Comparison of ENCODE assay signal across 19 mouse cellular contexts in the genomic region with DNA sequence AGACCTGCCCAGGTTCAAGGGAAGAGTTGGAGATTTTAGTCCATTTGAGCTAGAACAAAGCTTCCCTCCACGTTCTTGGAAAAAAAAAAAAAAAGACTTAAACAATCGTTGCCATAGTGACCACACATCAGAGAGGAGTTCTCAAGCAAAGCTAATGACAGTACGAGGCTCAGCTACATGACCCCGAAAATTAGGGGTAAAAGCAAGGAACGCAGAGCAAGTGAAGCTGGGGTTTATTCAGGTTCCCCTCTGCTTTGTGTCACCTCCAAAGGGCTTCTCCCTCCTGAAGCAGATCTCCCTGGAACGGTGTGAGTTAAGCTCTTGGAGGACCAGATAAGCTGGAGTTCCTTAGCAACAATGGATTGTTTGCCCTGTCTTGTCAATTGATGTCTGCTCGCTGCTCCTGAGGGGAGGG. TPM values are rescaled to one million over a fixed set of nuclear protein-coding genes. Genes with fewer than 3 reads are reported as not detected.
DNase-seq lines count a peak whose midpoint lies in the region; ATAC-seq and TF ChIP-seq lines count a peak whose summit lies in the region.
"Had no signal": no experiment of that assay in that cellular context is flagged by ENCODE, and none has a peak within 500 bp of the region (broad histone marks: within the 10 kb centered on the region; RNA-seq: fewer than 3 reads in every experiment).

No protein-coding gene starts in this region.

- WGBS in forebrain, embryonic 12.5 days, result 9% methylated on average over 7 of the region's 7 CpGs
- WGBS in forebrain, embryonic 15.5 days, result 6% methylated on average over 7 of the region's 7 CpGs
- WGBS in midbrain, embryonic 12.5 days, result 7% methylated on average over 7 of the region's 7 CpGs

- DNase-seq in ES-E14 (ENCODE audit: low read depth, low spot score), result no peak
- DNase-seq in embryo, embryonic 9.5 days (ENCODE audit: extremely low spot score), result peak; percentile 46
- no peak for DNase-seq in cerebellum, adult 11-12 months
- DNase-seq in cerebellum, postnatal 4 days (ENCODE audit: low spot score in 2 of 2), result no peak
- DNase-seq in cerebellum, adult 9-10 months, result no peak
- DNase-seq: cerebellum, adult 9-11 months; gastrocnemius, postnatal 25 days; heart, postnatal 4 days; kidney, adult 2 months; kidney, postnatal 25 days; liver had no signal

- peaks cover 3% of the 10 kb centered on the region; the same call in 1 of the 2 replicates for H3K27me3 ChIP-seq in forebrain, embryonic 12.5 days
- no peaks in the 10 kb centered on the region for H3K27me3 ChIP-seq in forebrain, embryonic 15.5 days
- H3K27me3 ChIP-seq in midbrain, embryonic 12.5 days, result peaks cover 8% of the 10 kb centered on the region; the same call in 1 of the 2 replicates
- H3K27me3 ChIP-seq: embryonic facial prominence, embryonic 15.5 days; heart, embryonic 12.5 days; lung, embryonic 15.5 days had no signal

- H3K9ac ChIP-seq in forebrain, embryonic 12.5 days, result no peak overlapping the region
- no peak overlapping the region for H3K9ac ChIP-seq in forebrain, embryonic 15.5 days (replicated peaks)
- no peak overlapping the region for H3K9ac ChIP-seq in ES-E14 (ENCODE audit: insufficient read depth, low read depth, low read length, poor library complexity, severe bottlenecking)
- no peak overlapping the region for H3K9ac ChIP-seq in midbrain, embryonic 12.5 days (replicated peaks)
- H3K9ac ChIP-seq: embryonic facial prominence, embryonic 15.5 days; heart, embryonic 12.5 days; lung, embryonic 15.5 days had no signal

- H3K4me1 ChIP-seq in forebrain, embryonic 12.5 days, result peaks cover 18% of the 10 kb centered on the region
- peaks cover 13% of the 10 kb centered on the region for H3K4me1 ChIP-seq in forebrain, embryonic 15.5 days
- no peaks in the 10 kb centered on the region for H3K4me1 ChIP-seq in ES-E14 (ENCODE audit: control insufficient read depth in 2 of 2, insufficient read depth in 2 of 2, low read length in 2 of 2, poor library complexity in 1 of 2)
- peaks cover 17% of the 10 kb centered on the region for H3K4me1 ChIP-seq in midbrain, embryonic 12.5 days
- H3K4me1 ChIP-seq: embryonic facial prominence, embryonic 15.5 days had no signal

- H3K27ac ChIP-seq in forebrain, embryonic 12.5 days, result no peak overlapping the region; the same call in 1 of the 2 replicates
- no peak overlapping the region for H3K27ac ChIP-seq in forebrain, embryonic 15.5 days (replicated peaks)
- H3K27ac ChIP-seq in ES-E14 (ENCODE audit: insufficient read depth, low read depth, low read length, poor library complexity, severe bottlenecking), result no peak overlapping the region
- H3K27ac ChIP-seq in midbrain, embryonic 12.5 days (replicated peaks), result no peak overlapping the region
- H3K27ac ChIP-seq: embryonic facial prominence, embryonic 15.5 days had no signal

- no peak overlapping the region for H3K4me2 ChIP-seq in forebrain, embryonic 12.5 days
- H3K4me2 ChIP-seq in forebrain, embryonic 15.5 days (replicated peaks), result no peak overlapping the region
- H3K4me2 ChIP-seq in midbrain, embryonic 12.5 days (replicated peaks), result 0 out of 2 replicates have a peak overlapping the region, but pooled peaks have one; percentile 19
- H3K4me2 ChIP-seq: embryonic facial prominence, embryonic 15.5 days; heart, embryonic 12.5 days had no signal

- in situ Hi-C loops in ES-E14 (cut with MboI; ENCODE audit: low sequenced_read_pairs in 2 of 2, unreplicated experiment in 2 of 2), result no loop called here

- no peak overlapping the region for H3K4me3 ChIP-seq in forebrain, embryonic 12.5 days (replicated peaks)
- H3K4me3 ChIP-seq in forebrain, embryonic 15.5 days, result no peak overlapping the region
- H3K4me3 ChIP-seq in ES-E14 (ENCODE audit: insufficient read depth in 1 of 2, low read depth in 1 of 2, low read length in 2 of 2, poor library complexity in 1 of 2, severe bottlenecking in 1 of 2), result no peak overlapping the region
- no peak overlapping the region for H3K4me3 ChIP-seq in midbrain, embryonic 12.5 days
- H3K4me3 ChIP-seq: embryonic facial prominence, embryonic 15.5 days; heart, embryonic 12.5 days; lung, embryonic 15.5 days had no signal

- H3K36me3 ChIP-seq in forebrain, embryonic 12.5 days (replicated peaks), result no peaks in the 10 kb centered on the region
- H3K36me3 ChIP-seq in forebrain, embryonic 15.5 days, result no peaks in the 10 kb centered on the region
- H3K36me3 ChIP-seq in ES-E14 (ENCODE audit: control insufficient read depth, insufficient read depth, low read length, poor library complexity, severe bottlenecking), result no peaks in the 10 kb centered on the region
- no peaks in the 10 kb centered on the region for H3K36me3 ChIP-seq in midbrain, embryonic 12.5 days
- H3K36me3 ChIP-seq: embryonic facial prominence, embryonic 15.5 days; heart, embryonic 12.5 days; lung, embryonic 15.5 days had no signal

- peak; percentile 57; the same call in 1 of the 2 replicates for ATAC-seq in forebrain, embryonic 12.5 days (ENCODE audit: low FRiP score)
- no peak for ATAC-seq in forebrain, embryonic 15.5 days (replicated peaks)
- ATAC-seq in midbrain, embryonic 12.5 days (ENCODE audit: low FRiP score, low read depth), result no peak

- no peaks in the 10 kb centered on the region for H3K9me3 ChIP-seq in forebrain, embryonic 12.5 days
- no peaks in the 10 kb centered on the region for H3K9me3 ChIP-seq in forebrain, embryonic 15.5 days
- H3K9me3 ChIP-seq in ES-E14 (ENCODE audit: control insufficient read depth, insufficient read depth, low read depth, low read length), result no peaks in the 10 kb centered on the region
- no peaks in the 10 kb centered on the region for H3K9me3 ChIP-seq in midbrain, embryonic 12.5 days
- H3K9me3 ChIP-seq: embryonic facial prominence, embryonic 15.5 days; heart, embryonic 12.5 days; lung, embryonic 15.5 days had no signal

TF ChIP-seq in ES-E14, 5 proteins besides CTCF, POLR2A, EP300 and RAD21:
- TF ChIP-seq HCFC1 (IDR thresholded peaks at IDR 0.05; ENCODE audit: borderline replicate concordance, insufficient read depth, low read length) (no peak), ZNF384 (IDR thresholded peaks at IDR 0.05; ENCODE audit: low read depth, low read length) (peak; percentile 61)

RNA-seq across cellular contexts. Expression of a gene that starts 5.3 kb away (rescaled TPM):
- not detected in 2 replicates for polyA plus RNA-seq in forebrain, embryonic 12.5 days (2016; fragmentation: Nextera tagmentation; extraction: Ambion mirVana)
- not detected in 2 replicates for polyA plus RNA-seq in forebrain, embryonic 15.5 days (2015; fragmentation: Nextera tagmentation; extraction: Ambion mirVana)
- total RNA-seq in ES-E14 (2012; rRNA removed), result 0.13 TPM in 1 of 2 replicates, not detected in the other
- not detected in 2 replicates for polyA plus RNA-seq in midbrain, embryonic 12.5 days (2016; fragmentation: Nextera tagmentation; extraction: Ambion mirVana)
- total RNA-seq: gastrocnemius, postnatal 25 days; heart, postnatal 4 days; layer of hippocampus, postnatal 14 days; left cerebral cortex, postnatal 25 days had no signal
- polyA plus RNA-seq: kidney, adult 2 months had no signal
